ENCODE assay signal across 27 mouse cellular contexts in the genomic region with DNA sequence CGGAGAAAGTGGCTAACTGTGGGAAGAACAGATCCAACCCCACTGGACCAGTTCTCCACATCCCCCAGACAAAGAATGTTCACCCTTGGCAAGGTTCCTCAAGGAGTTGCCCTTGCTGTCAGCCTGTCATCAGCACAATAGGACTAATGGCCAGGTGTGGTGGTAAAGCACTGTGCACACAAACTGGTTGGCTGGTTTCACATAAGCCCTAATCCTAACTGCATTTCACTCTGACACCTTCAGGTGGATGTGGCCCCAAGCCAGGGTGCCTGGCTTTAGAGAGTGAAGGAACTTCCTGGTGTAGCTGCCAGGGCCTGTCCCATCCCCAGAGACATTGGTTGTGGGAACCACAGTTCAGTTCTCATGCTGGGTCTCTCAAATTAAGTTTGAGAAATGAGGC. TPM values are rescaled to one million over a fixed set of nuclear protein-coding genes. Genes with fewer than 3 reads are reported as not detected.
A peak's percentile ranks its signal among the peaks of the same experiment; 100 is the strongest.
DNase-seq lines count a peak whose midpoint lies in the region; ATAC-seq lines count a peak whose summit lies in the region.
"Had no signal": no experiment of that assay in that cellular context is flagged by ENCODE, and none has a peak within 500 bp of the region (broad histone marks: within the 10 kb centered on the region; RNA-seq: fewer than 3 reads in every experiment).

No protein-coding gene starts in this region.

- H3K9me3 ChIP-seq in embryonic facial prominence, embryonic 15.5 days (replicated peaks) = no peaks in the 10 kb centered on the region
- no peaks in the 10 kb centered on the region for H3K9me3 ChIP-seq in stomach, embryonic 15.5 days
- H3K9me3 ChIP-seq: embryonic facial prominence, embryonic 12.5 days; heart, embryonic 10.5 days; heart, embryonic 15.5 days; liver, embryonic 12.5 days; midbrain, embryonic 10.5 days; neural tube, embryonic 12.5 days had no signal

- peak; percentile 17 for DNase-seq in lung, postnatal 36 days
- DNase-seq in lung, postnatal 10 days = no peak
- DNase-seq in gonadal fat pad, adult 2 months (ENCODE audit: low read depth) = peak; percentile 92
- no peak for DNase-seq in heart, adult 9 months (ENCODE audit: low spot score in 2 of 2)
- DNase-seq in cerebellum, adult 11-12 months = no peak
- DNase-seq: adrenal gland, postnatal 25 days; B cell, adult 2 months; cerebellum, adult 18-20 months; cerebellum, postnatal 36 days; gastrocnemius, adult 2 months; kidney, adult 9 months; kidney, postnatal 10 days; layer of hippocampus, postnatal 36 days; left cerebral cortex, postnatal 4 days; liver, postnatal 0 days; thymus, postnatal 25 days had no signal

- H3K4me2 ChIP-seq in embryonic facial prominence, embryonic 15.5 days (replicated peaks) = no peak overlapping the region
- H3K4me2 ChIP-seq in stomach, embryonic 15.5 days = no peak overlapping the region
- H3K4me2 ChIP-seq: embryonic facial prominence, embryonic 12.5 days; heart, embryonic 15.5 days; liver, embryonic 12.5 days; neural tube, embryonic 12.5 days had no signal

- H3K27ac ChIP-seq in embryonic facial prominence, embryonic 15.5 days (replicated peaks) = 0 out of 2 replicates have a peak overlapping the region, but pooled peaks have one; percentile 29
- H3K27ac ChIP-seq in stomach, embryonic 15.5 days = peak overlapping the region; percentile 79; the same call in 1 of the 2 replicates
- H3K27ac ChIP-seq: embryonic facial prominence, embryonic 12.5 days; gastrocnemius, adult 2 months; heart, embryonic 10.5 days; heart, embryonic 15.5 days; liver, embryonic 12.5 days; midbrain, embryonic 10.5 days; neural tube, embryonic 12.5 days had no signal

- WGBS in embryonic facial prominence, embryonic 15.5 days = 70% methylated on average over 1 of the region's 1 CpGs
- 70% methylated on average over 1 of the region's 1 CpGs for WGBS in stomach, embryonic 15.5 days

- ATAC-seq in embryonic facial prominence, embryonic 15.5 days (ENCODE audit: insufficient number of reproducible peaks, low FRiP score, low TSS enrichment, low read depth) = peak; percentile 58
- peak; percentile 68; the same call in 1 of the 2 replicates for ATAC-seq in stomach, embryonic 15.5 days (ENCODE audit: insufficient read depth, low FRiP score, low read depth)
- ATAC-seq: forebrain, embryonic 14.5 days; hindbrain, embryonic 16.5 days; liver, embryonic 12.5 days; liver, postnatal 0 days had no signal

- no peak overlapping the region for H3K9ac ChIP-seq in embryonic facial prominence, embryonic 15.5 days
- H3K9ac ChIP-seq in stomach, embryonic 15.5 days = no peak overlapping the region
- H3K9ac ChIP-seq: embryonic facial prominence, embryonic 12.5 days; heart, embryonic 15.5 days; liver, embryonic 12.5 days; liver, postnatal 0 days; neural tube, embryonic 12.5 days had no signal

- H3K36me3 ChIP-seq in embryonic facial prominence, embryonic 15.5 days = no peaks in the 10 kb centered on the region
- H3K36me3 ChIP-seq in stomach, embryonic 15.5 days = no peaks in the 10 kb centered on the region
- H3K36me3 ChIP-seq: embryonic facial prominence, embryonic 12.5 days; heart, embryonic 10.5 days; heart, embryonic 15.5 days; liver, embryonic 12.5 days; midbrain, embryonic 10.5 days; neural tube, embryonic 12.5 days had no signal

- no peaks in the 10 kb centered on the region for H3K27me3 ChIP-seq in embryonic facial prominence, embryonic 15.5 days
- H3K27me3 ChIP-seq in stomach, embryonic 15.5 days (replicated peaks) = no peaks in the 10 kb centered on the region
- H3K27me3 ChIP-seq: embryonic facial prominence, embryonic 12.5 days; heart, embryonic 15.5 days; neural tube, embryonic 12.5 days had no signal

- H3K4me3 ChIP-seq in embryonic facial prominence, embryonic 15.5 days (replicated peaks) = no peak overlapping the region
- no peak overlapping the region for H3K4me3 ChIP-seq in stomach, embryonic 15.5 days (replicated peaks)
- H3K4me3 ChIP-seq: embryonic facial prominence, embryonic 12.5 days; gastrocnemius, adult 2 months; heart, embryonic 10.5 days; heart, embryonic 15.5 days; liver, embryonic 12.5 days; midbrain, embryonic 10.5 days; myocyte; neural tube, embryonic 12.5 days had no signal

- H3K4me1 ChIP-seq in embryonic facial prominence, embryonic 15.5 days = peaks cover 11% of the 10 kb centered on the region
- peaks cover 9% of the 10 kb centered on the region; the same call in 1 of the 2 replicates for H3K4me1 ChIP-seq in stomach, embryonic 15.5 days
- H3K4me1 ChIP-seq: liver, embryonic 12.5 days had no signal

RNA-seq across cellular contexts. Expression of a gene that starts 44.6 kb away (rescaled TPM):
- 8.7 and 8.9 TPM in 2 replicates for polyA plus RNA-seq in embryonic facial prominence, embryonic 15.5 days (2015; fragmentation: Nextera tagmentation; extraction: Ambion mirVana)
- polyA plus RNA-seq in gonadal fat pad, adult 2 months (2012; rRNA removed) = 7.0 and 7.1 TPM in 2 replicates
- polyA plus RNA-seq in stomach, embryonic 15.5 days (2015; fragmentation: Nextera tagmentation; extraction: Ambion mirVana) = 9.4 and 10.7 TPM in 2 replicates

RNA-seq across cellular contexts. Expression of a gene that starts 58.7 kb away (rescaled TPM):
- 7.5 and 7.6 TPM in 2 replicates for polyA plus RNA-seq in embryonic facial prominence, embryonic 15.5 days (2015; fragmentation: Nextera tagmentation; extraction: Ambion mirVana)
- polyA plus RNA-seq in gonadal fat pad, adult 2 months (2012; rRNA removed) = 3.3 and 4.1 TPM in 2 replicates
- polyA plus RNA-seq in stomach, embryonic 15.5 days (2015; fragmentation: Nextera tagmentation; extraction: Ambion mirVana) = 14.1 and 16.1 TPM in 2 replicates

Comparison
In these comparisons a context has a peak if more than half of its experiments do, and no peak if none do; other contexts are left out.
1. DNase-seq: peak in lung, postnatal 36 days (single experiment) and gonadal fat pad, adult 2 months (single experiment); none in lung, postnatal 10 days (single experiment), heart, adult 9 months (0 of 2) and cerebellum, adult 11-12 months (single experiment).